Mouse (Mus musculus): ENCODE results near the gene Fam120b. TPM values are rescaled to one million over a fixed set of nuclear protein-coding genes. Genes with fewer than 3 reads are reported as not detected.

The Fam120b gene
- total RNA-seq (2021) = 10 to 100 TPM; 16.1 to 19.0 TPM
- long read RNA-seq, experiment 1, full-length matches to known transcripts = 9 of 20 reads
- long read RNA-seq, experiment 1, partial matches to known transcripts = 9 of 20 reads
- long read RNA-seq, experiment 1, other reads (novel, unspliced or antisense) = 2 of 20 reads
- long read RNA-seq, experiment 2, full-length matches to known transcripts = 10 of 22 reads
- long read RNA-seq, experiment 2, partial matches to known transcripts = 3 of 22 reads
- long read RNA-seq, experiment 2, other reads (novel, unspliced or antisense) = 9 of 22 reads

DNA sequence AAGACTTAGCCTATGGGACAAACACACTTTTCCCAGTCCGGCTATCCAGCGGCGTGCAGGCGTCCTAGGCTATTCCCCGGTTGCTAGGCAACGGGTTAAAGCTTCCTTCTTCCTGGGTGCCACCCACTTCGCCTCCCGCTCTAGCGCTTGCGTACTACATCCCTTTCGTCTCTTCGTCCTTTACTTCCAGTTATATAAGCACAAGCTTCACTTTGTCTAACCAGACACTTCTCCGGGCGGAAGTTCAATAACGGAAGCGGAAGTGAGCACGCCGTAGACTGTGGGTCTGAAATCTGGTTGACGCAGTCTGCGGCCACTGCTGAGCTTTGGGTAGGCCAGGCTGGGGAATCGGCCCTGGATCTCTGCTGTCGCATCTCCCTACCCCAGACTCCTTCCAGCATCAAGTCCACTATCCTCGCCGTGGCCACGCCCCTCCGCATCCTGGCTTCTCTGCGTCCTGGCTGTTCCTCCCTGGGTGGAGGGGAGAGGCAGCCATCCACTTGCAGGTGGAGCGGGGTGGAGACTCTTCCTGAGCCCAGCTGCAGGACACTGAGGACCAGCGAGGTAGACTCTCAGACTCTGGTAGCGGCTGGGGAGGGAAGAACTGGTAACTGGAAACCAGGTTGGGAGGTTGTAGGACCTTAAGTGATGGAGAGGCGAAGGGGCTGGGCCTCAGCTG lies at the start of gene Fam120b:
Gene Fam120b, plus strand, starts transcription at position 206 of the 679 bp plus-strand sequence.
- DNase-seq = peak; percentile 88

DNA sequence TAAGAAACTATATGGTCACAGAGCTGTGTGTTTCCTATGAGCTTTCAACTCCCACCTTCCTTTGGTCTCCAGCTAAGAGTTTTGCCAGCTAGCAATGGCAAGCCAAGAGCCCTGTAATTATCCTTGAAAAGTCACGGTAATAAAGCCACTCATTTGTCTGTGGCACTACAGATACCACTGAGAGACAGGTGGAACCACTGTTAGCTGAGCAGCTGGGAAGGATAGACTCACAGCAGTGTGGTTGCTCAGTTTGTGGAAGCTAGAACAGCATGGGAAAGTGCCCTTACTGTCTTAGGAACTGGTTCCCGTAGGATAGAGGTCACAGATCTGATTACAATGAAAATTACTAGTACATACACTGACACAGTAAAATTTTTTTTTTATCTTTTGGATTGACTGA lies 45.9 kb upstream of the Fam120b start:
- DNase-seq = no peak

DNA sequence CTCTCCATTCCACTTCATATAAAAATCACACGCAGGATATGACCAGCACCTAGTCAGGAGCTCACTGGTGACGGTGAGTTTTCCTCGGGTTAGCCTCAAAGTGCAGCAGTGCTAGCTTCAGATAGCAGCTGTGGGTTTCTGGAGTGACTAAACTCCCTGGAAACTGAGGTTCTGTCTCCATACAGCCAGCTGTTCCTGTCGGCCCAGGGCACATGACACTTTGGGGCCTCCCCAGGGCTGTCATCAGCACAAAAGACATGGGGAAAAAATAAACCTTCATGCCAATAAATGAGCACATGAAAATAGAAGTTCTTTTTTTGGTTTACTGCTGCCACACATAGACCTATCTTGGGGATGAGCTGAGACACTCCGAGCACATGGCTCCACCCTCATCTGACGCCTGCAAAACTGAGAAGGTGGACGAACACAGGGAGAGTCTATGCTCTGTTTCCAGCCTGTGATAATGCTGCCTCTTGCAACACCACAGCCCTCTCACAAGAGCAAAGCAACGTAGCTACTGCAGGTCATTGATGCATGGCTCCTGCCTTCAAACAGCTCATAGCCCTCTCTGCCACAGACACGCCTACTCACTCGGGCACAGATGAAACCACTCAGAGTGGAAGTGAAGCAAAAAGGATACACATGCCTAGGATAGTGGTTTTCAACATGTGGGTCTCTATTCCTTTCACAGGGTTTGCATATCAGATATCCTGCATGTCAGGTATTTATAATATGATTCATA lies 43.0 kb upstream of the Fam120b start:
- no peak for DNase-seq

DNA sequence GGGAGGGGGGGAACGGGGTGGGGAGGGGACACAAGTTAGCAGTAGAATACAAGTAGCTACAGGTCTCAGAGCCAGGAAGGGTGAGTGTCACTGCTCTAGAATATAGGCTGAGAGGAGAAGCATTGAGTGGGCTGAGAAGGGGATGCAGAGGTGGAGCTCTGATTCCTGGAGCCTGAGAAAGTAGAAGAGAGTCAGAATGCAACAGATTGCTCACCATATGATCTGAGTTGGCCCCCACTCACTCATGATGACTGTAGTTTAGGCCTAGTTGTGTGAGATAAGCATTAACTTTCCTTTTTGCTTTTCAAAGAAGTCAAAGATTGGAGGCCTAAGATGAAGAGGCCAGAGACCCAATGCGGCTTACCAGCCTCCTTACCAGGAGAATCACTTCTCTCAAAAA lies 42.0 kb upstream of the Fam120b start:
- no peak for DNase-seq

DNA sequence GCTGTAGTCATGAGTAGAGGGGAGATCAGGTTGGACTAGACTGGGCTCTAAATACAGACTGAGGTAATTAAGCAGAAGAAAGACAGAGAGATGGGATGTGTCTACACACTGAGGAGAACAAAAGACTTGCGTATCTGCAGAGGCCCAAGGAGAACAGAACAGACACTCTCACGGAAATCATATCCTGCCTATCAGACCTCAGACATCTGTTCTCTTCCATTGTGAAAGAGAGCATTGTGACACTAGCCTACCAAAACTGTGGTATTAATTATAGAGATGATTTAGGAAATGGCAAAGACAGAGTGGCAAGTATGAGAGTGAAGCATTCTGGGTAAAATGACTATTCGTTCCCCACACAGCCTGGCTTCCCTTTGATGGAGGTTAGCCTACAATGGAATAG lies 40.9 kb upstream of the Fam120b start:
- no peak for DNase-seq

DNA sequence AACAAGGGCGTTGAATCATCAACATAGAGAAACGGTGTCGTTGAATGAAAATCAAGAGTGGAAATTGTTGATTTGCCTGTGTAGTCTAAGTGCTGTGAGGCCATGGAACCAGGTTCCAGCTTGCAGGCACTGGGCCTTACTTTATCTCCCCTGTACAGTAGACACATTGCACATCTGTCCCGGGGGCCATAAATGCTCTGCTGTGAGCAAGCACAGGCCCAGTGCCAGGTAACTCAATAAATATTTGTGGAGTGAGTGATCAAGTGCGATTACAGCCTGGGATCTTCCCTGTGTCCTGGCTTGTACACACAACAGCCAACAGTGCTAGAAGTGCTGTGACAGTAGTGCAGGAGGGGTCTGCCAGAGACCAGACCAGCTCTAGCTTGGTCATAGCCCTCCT lies 39.5 kb upstream of the Fam120b start:
- no peak for DNase-seq

DNA sequence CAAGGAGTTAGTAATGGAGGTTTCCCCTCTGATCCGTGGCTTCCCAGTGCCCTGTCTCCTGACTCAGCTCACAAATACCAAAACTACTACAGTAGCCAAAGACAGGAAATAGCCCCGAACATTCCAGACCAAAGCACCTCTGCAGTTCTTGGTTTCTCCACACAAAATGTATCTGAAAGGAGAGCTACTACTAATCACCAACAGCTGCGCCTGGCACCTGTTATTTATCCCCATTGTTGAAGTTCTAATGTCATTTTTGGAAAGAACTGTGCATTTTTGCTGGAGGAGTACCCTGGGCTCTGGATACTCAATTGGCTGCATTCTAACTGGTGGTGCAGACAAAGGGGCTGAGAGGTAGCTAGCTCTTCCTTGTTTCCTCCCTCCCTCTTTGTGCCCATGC lies 38.9 kb upstream of the Fam120b start:
- no peak for DNase-seq

DNA sequence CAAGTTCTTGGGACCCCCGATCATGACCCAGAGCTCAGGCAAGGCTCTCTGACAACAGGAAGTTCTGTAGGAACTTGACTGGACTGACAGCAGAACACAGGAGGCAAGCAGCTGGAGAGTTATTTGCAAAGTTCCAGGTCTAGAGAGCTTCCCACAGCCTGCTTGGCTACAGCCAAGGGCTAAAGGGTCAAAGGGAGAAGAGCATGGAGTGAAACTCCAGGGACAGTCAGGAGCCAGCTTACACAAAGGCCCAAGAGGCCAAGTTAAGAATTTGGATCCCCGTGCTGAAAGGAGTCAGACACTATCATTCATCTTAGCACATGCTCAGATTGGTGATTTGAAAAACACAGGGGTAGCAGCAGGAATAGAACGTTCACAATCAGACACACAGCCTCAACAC lies 32.3 kb upstream of the Fam120b start:
- DNase-seq = no peak

DNA sequence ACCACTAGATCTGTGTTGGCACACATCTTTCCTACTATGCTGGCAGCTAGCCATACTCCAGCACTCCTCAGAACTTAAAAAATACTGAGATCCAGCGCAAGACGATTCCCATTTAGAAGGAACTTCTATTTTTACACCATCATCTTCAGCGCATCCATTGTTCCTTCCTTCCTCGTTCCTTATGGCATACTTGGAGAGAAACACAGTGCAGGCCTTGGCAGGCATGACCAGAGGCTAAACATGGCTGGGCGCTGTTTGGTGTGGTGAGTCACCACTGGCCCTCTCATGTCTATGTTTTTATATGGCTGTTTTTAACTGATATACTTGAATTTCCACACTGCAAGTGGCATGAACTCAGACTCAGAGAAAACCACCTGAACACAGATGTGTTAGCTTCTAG lies 30.4 kb upstream of the Fam120b start:
- peak; percentile 42 for DNase-seq

DNA sequence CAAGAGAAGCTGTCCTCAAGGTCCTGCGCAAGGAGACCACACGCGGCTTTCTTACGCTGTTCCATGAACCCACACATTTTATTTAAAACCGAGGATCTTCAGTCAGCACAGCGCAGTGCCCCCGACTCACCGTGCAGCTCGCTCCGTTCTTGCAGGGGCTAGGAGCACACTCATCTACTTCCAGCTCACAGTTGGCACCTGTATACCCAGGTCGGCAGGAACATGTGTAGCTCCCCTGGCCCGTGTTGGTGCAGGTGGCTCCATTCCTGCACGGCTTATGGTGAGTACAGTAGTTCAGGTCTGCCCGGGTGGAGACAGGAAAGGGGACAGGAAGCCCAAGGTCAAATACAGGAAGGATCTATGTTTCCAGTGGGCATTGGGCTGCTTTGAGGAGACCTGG lies 25.6 kb upstream of the Fam120b start:
- no peak for DNase-seq

DNA sequence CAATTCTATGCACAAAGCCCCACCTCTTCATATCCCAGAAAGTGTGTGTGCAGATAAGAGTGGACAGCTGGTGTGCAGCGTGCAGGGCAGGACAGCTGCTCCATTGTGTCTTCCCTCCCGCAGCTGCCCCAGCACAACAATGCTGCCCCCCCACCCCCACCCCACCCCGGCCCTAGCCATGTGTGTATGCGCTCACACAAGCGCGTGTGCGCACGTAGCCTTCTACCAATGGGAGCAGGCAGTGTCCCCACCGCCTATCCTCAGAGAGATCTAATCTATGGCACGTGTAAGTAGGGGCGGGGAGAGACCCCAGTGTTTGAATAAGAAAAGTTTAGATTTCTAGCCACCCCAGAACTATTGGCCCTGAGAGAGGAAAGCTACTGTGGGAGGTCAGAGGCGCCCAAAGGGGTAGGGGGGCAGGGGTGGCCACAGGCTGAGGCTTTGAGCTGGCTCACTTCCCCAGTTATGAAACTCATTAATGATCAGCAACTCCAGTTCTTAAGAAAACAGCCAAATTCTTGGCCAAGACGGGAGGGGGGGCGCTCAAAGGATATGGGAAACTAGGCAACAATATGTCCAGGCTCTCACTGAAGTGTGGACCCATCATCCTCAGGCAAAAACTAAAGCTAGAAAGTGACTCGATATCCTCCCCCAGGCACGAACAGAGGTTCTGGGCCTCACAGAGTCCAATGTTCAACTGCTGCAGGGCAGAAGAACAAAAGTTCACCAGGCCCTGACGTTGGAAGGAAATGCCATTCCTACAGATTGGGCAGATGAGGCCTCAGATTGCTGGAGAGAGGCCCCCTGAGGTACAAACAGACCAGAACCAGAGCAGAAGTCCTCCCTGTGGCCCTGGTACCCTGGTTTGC lies 23.8 kb upstream of the Fam120b start:
- DNase-seq = no peak

DNA sequence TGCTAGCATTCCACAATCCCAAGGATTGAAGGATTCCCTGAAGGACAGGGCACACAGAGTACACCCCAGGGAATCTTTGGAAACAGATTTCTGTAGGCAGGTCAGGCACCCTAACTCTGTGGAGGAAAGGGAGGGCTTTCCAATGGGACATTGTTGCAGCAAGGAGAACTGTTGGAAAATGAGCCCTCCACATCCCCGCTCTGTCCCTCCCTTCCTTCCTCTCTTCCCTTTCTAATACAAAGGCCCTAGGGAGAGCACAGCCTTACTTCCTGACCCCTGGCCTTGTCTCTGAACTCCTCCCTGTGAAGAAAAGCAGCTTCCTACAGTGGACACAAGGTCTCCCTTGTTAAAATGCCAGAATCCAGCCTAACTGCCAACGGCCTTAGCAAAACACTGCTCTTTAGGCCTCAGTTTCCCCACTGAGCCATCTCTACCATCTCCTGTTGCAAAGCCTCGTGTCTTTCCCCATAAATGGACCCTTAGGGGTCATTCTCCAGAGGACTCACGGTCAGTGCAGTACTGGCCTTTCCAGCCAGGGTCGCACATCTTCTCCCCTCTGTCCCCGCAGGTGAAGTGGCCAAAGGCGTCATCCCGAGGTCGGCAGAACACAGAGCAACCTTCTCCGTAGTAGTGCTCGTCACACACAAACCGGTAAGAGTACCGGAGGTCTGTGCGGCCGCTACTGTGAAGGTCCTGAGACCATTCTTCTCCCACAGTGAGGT lies 22.9 kb upstream of the Fam120b start:
- DNase-seq = no peak

DNA sequence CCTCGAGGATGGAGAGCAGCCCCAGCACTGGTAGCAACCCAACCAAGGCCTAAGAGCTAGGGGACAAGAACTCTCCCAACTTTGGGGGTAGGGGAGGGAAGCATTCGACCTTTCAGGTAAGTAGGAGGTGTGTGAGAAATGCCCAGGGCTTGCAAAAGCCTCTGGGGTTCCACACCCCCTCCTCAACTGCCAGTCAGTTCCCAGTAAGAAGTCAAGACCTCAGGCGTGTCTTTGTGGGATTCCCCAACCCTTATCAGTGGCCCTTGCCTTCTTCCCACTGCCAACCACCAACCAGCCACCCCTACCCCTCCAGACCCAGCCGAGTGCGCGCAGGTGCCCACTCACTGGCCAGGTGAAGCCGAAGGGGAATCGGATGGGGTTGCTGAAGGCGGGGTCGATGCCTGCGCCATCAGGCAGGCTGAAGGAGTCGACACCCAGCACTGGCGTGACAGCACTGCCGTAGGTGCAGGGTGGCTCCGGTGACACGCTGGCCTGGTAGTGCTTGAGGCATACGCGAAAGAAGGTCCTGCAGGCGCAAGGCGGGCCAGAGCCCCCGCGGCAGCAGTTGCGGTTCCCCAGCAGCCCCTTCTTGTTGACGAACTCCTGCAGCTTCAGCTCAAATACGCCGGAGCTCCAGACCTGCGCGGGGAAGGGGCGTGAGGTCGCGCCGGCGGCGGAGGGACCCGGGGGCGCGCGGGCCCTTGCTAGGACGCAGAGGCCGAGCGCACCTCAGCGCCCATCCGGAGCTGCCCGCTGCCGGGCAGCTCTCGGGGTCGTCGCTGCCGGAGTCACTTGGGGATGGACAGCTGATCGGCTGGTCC lies 21.5 kb upstream of the Fam120b start:
- no peak for DNase-seq

DNA sequence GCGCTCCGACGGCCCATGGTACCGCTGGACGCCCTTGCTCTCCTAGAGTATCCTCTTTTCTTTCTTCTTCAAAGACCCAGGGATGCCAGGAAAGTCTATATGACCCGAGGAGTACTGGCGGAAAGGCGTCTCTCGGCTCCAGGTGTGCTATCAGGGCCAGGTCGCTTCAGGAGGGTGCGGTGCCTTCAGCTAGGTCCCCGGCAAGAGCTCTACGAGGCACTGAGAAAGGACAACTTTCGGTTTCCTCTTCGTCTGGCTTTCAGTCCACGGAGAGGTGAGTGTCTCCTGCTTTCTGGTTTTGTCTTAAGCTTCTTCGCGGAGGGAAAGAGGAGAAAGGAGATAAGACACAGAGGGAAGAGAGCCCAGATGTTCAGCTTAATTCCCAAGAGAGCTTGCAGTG lies 20.8 kb upstream of the Fam120b start:
- DNase-seq = no peak

DNA sequence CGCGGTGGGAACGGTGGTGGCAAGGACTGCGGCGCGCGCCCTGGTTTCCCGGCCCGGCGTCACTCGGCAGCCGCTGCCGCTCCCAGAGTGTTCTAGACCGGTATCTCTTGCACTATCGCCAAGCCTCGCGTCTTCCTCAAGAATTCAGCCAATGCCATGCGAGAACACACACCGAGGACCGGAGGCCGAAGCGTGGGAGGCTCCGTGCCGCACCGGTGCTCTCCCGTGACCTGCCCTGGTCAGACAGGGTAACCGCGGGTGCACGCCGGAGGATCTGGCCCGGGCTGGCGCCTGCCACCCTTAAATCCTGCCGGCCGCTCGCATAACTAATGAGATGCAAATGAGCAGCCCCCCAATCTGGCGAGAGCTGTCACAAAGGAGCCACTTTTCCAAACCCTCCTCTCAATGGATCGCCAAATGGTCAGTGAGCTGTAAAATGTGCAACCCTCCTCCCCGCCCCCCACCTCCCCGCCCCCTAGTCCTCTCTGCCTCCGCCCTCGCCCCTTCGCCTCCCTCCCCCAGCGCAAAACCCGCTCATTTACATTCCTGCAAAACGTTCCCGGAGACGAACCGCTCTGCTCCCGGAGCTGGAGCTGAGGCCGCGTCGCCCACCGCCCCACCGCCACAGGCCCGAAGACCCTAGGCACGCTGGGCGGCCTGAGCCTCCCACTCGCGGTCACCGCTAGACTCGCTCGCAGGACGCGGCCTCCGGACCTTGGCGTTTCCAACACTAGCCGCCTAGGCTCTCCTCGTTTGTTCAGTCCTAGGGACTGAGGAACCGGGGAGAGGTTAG lies 20.1 kb upstream of the Fam120b start:
- DNase-seq = peak; percentile 75

DNA sequence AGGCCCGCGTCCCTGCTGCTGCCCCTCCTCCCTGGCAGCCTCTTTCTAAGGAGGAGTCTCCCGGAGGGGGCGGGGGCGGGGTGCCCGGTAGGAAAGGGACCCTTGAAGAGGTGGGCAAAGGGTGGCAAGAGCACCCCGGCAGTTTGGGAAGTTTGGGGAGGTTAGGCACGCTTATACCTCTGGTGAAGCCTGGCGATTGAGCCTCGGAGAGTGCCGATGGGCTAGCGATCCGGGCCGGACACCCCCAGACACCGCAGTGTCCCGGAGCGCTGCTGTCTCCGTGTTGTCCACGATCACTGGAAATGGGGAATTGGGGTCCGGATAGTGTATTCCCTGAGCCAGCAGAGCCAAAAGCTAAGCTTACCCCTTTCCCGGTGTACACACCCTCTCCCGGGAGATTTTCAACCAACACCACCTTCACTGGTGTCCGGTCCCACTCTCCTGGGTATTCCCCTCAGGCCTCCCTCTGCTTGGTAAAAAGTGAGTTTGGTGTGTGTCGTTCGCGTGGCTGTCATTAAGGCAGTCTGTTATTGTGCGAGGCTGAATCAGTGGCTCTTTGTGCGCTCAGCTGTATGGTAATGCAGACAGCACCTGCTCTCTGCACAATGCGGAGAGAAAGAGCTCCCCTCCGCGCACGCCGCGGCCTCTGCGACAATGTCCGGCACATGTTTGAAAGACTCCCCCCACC lies 19.4 kb upstream of the Fam120b start, which contains the start of gene Dll1:
Gene Dll1, minus strand, starts transcription at position 379 of the 688 bp plus-strand sequence.
- no peak for DNase-seq

DNA sequence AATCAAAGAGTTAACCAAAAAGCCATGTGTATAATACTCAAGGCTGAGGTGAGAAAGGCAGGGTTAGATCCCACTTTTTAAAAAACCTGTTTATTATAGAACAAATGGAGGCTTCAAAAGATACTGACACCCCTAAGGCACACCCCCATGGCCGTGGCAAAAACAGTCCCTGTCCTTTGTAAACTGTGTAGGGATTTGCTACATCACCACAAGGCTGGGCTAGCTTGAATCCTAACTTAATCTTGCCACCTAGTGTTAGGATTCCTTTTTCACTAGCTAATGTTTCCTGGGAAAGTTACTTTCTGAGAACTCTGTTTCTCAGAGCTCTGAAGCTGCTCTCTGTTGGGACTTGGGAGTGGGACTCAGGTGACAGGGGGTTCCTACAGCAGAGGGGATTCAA lies 18.1 kb upstream of the Fam120b start:
- peak; percentile 43 for DNase-seq

DNA sequence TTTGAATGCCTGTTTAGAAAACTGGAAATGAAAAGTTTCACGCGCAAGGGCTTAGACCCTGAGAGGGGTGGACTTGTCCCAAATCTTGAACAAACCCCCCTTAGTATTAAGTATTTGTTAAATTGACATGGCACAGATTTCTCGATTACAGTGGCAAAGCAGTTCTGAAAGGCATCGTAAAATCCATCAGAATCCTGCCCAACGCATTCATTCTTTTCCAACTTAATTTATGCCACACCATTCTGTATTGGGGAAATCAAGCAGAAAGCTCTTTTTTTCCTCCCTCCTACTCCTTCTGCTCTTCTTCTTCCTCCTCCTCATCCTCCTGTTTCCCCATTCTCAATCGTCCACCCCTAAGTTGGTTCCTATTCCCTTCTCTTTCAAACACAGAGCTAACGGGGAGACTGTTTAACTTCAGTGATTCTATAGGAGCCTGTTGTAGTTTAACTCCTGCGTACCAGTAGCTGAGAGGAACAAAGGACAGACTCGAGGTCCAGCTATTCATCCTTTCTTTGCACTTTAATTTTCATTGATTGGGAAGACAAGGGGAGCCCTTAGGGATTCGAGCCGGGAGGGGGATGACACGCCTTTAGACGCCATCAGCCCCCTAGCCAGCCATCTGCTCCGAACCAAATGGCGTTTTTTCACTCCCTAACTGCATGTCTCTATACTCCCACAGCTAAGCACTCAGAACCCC lies 17.4 kb upstream of the Fam120b start:
- no peak for DNase-seq
